Mouse (Mus musculus) heart, adult 2 months (tissue): Measurements from ENCODE around the gene Nlrx1. TPM values are rescaled to one million over a fixed set of nuclear protein-coding genes. Genes with fewer than 3 reads are reported as not detected.
A peak's percentile ranks its signal among the peaks of the same experiment; 100 is the strongest.

Experiments used
- DNase-seq, 2 experiments: peaks; one replicate each; pipeline ENCODE4 v3.0.0; 2021
- H3K27ac ChIP-seq: fragments of 200-600 bp; 2 replicates; pipeline ENCODE4 v1.8.1; 2022
- H3K27me3 ChIP-seq: fragments of 200-500 bp; 2 replicates; pipeline ENCODE4 v1.6.1; 2012; ENCODE audit warnings: mild to moderate bottlenecking, low read length, inconsistent platforms, mixed read lengths; ENCODE audit not compliant: control insufficient read depth, insufficient read depth
- H3K36me3 ChIP-seq: fragments of 200-500 bp; 2 replicates; pipeline ENCODE4 v1.6.1; 2012; ENCODE audit warnings: low read length, inconsistent platforms; ENCODE audit not compliant: control insufficient read depth, insufficient read depth
- H3K4me1 ChIP-seq: fragments of 200-500 bp; 2 replicates; pipeline ENCODE4 v1.6.1; 2011; ENCODE audit warnings: low read length; ENCODE audit not compliant: control insufficient read depth, insufficient read depth
- H3K4me3 ChIP-seq: fragments of 200-600 bp; 2 replicates; pipeline ENCODE4 v1.8.1; 2022
- H3K79me2 ChIP-seq: fragments of 200-500 bp; replicated peaks from 2 replicates; pipeline ENCODE4 v1.6.1; 2012; ENCODE audit warnings: mild to moderate bottlenecking, inconsistent platforms, low read length, moderate library complexity, mixed read lengths; ENCODE audit not compliant: control insufficient read depth, insufficient read depth
- H3K9ac ChIP-seq: fragments of 200-500 bp; 2 replicates; pipeline ENCODE4 v1.6.1; 2012; ENCODE audit warnings: low read depth, mild to moderate bottlenecking, control low read depth, inconsistent platforms, low read length, mixed read lengths
- CTCF ChIP-seq: fragments of 200-600 bp; IDR thresholded peaks from 2 replicates; pipeline ENCODE4 v1.8.1; 2022; ENCODE audit warnings: antibody characterized with exemption, mild to moderate bottlenecking, moderate library complexity
- EP300 ChIP-seq: fragments of 200-500 bp; IDR thresholded peaks from 2 replicates; pipeline ENCODE4 v1.6.1; 2011; ENCODE audit warnings: low read depth, low read length, control low read depth; ENCODE audit not compliant: insufficient read depth
- POLR2A ChIP-seq: fragments of 200-500 bp; IDR thresholded peaks from 2 replicates; pipeline ENCODE4 v1.6.1; 2011; ENCODE audit warnings: mild to moderate bottlenecking, low read depth, low read length, control low read depth; ENCODE audit not compliant: insufficient read depth
- WGBS: fragments of 180-500 bp; shearing (Covaris S2); methylation state at CpG from one replicate; pipeline ENCODE4 v1.1.7; 2018; 5-methylcytosine and 5-hydroxymethylcytosine counted together
- intact Hi-C: fragments of 180-260 bp; cut with DNase I; formaldehyde crosslinking; loops from one replicate; pipeline ENCODE4 v1.15.1; 2025
- polyA plus RNA-seq: library from polyadenylated mRNA; depleted of rRNA; stranded (reverse); fragments of >200 nt; gene quantifications from 2 replicates; pipeline ENCODE4 v1.2.3, GENCODE M21; 2012
- total RNA-seq, 2 experiments: library from RNA; stranded (reverse); gene quantifications; 2 replicates each; pipeline ENCODE4 v1.2.3; 2021

Nlrx1 gene
- total and polyA plus RNA-seq, 3 experiments: 16.1 to 21.7 (median 20.3) TPM

GRCm38 (mm10) chr9:44239447-44239846, 29.0 kb downstream of the Nlrx1 start:
- no peak overlapping the region for H3K4me3 ChIP-seq
- DNase-seq: peak; percentile 37 to 57
- H3K79me2 ChIP-seq: no peaks in the 10 kb centered on the region
- H3K9ac ChIP-seq: no peak overlapping the region
- intact Hi-C loops: loop anchor here (2.0 to 10.0 kb wide), 2 partner anchors 151 to 255 kb away; no protein-coding TSS in a partner anchor
- no peak for TF ChIP-seq POLR2A
- TF ChIP-seq EP300: 0 out of 2 replicates have a peak, but pooled peaks have one; percentile 25
- TF ChIP-seq CTCF: peak; percentile 93
- no peak overlapping the region for H3K27ac ChIP-seq
- peaks cover under 1% of the 10 kb centered on the region for H3K4me1 ChIP-seq
- H3K36me3 ChIP-seq: no peaks in the 10 kb centered on the region
- 9% methylated on average over 5 of the region's 5 CpGs for WGBS
- H3K27me3 ChIP-seq: no peaks in the 10 kb centered on the region

DNA sequence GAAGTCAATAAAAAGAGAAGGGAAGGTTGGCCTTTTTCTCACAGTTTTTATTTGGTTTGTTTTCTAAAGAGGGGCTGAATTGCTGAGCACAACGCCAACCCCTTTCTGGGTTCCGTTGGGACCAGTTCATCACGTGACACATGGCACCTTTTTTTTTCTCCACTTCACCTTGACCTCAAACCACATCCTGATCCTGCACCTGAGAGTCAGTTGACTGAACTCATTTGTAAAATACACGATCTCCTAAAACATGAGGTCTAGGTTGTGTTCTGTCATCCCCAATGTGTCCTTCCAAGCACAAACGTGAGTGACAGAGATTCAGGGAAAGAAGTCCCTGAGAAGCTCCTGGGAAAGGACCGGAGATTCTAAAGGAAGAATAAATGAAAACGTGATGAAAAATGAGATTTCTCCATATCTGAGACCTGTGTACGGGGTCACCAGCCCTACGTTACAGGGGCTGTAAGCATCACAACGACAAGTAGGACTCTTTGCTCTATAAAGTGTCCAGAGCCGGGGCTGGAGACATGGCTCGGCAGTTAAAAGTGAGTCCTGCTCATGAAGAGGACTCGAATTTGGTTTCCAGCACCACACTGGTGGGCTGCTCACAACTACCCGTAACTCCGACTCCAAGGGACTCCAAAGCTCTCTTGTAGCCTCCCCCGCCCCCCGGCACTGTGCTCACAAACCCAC, 29.8 kb downstream of the Nlrx1 start:
- H3K27me3 ChIP-seq: no peaks in the 10 kb centered on the region
- WGBS: 77% methylated on average over 17 of the region's 17 CpGs
- H3K9ac ChIP-seq: no peak overlapping the region

GRCm38 (mm10) chr9:44237128-44237527, 31.3 kb downstream of the Nlrx1 start:
- TF ChIP-seq POLR2A: no peak
- no peak for TF ChIP-seq EP300
- no peak for TF ChIP-seq CTCF
- Histone ChIP-seq H3K36me3 (no peaks in the 10 kb centered on the region; the same call in 1 of the 2 replicates), H3K27ac (no peak overlapping the region), H3K9ac (no peak overlapping the region), H3K4me1 (peaks cover 2% of the 10 kb centered on the region), H3K79me2 (peaks cover 4% of the 10 kb centered on the region; the same call in 1 of the 2 replicates), H3K27me3 (no peaks in the 10 kb centered on the region), H3K4me3 (no peak overlapping the region)
- 55% methylated on average over 4 of the region's 4 CpGs for WGBS
- intact Hi-C loops: loop anchor here (10.0 kb wide), 1 partner anchor 252 kb away; no protein-coding TSS in a partner anchor
- DNase-seq: no peak

More for the DNA sequence above, 29.8 kb downstream of the Nlrx1 start:
- H3K79me2 ChIP-seq: no peaks in the 10 kb centered on the region
- intact Hi-C loops: loop anchor here (2.0 to 10.0 kb wide), 2 partner anchors 152 to 254 kb away; no protein-coding TSS in a partner anchor
- H3K4me1 ChIP-seq: peaks cover 2% of the 10 kb centered on the region
- H3K4me3 ChIP-seq: no peak overlapping the region
- no peak for TF ChIP-seq CTCF
- TF ChIP-seq EP300: no peak
- no peak for TF ChIP-seq POLR2A
- H3K27ac ChIP-seq: no peak overlapping the region
- H3K36me3 ChIP-seq: no peaks in the 10 kb centered on the region
- DNase-seq: no peak

DNA sequence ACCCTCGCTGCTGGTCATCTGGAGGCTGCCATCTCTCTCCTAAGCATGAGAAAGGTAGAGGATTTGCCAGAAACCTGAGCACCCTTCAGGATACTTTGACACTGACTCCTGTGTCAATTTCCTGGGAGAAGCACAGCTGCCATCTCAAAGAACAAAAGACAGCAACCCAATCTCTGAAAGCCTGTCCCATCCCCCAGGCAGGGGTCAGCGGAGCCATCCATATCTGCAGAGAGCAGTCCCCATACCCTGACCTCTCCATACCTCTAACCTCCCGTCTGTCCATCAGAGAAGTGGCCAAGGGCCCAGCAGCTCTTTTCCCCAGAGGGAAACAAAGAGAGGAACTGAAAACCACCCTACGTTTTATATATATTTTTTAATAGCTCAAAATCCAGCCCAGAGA, 31.8 kb downstream of the Nlrx1 start:
- Histone ChIP-seq H3K4me3 (no peak overlapping the region), H3K27me3 (no peaks in the 10 kb centered on the region), H3K27ac (no peak overlapping the region), H3K9ac (no peak overlapping the region), H3K4me1 (peaks cover 4% of the 10 kb centered on the region), H3K79me2 (peaks cover 4% of the 10 kb centered on the region; the same call in 1 of the 2 replicates), H3K36me3 (no peaks in the 10 kb centered on the region; the same call in 1 of the 2 replicates)
- intact Hi-C loops: loop anchor here (10.0 kb wide), 1 partner anchor 252 kb away; no protein-coding TSS in a partner anchor
- TF ChIP-seq CTCF (no peak), EP300 (no peak), POLR2A (no peak)
- WGBS: 76% methylated on average over 4 of the region's 4 CpGs
- DNase-seq: no peak

DNA sequence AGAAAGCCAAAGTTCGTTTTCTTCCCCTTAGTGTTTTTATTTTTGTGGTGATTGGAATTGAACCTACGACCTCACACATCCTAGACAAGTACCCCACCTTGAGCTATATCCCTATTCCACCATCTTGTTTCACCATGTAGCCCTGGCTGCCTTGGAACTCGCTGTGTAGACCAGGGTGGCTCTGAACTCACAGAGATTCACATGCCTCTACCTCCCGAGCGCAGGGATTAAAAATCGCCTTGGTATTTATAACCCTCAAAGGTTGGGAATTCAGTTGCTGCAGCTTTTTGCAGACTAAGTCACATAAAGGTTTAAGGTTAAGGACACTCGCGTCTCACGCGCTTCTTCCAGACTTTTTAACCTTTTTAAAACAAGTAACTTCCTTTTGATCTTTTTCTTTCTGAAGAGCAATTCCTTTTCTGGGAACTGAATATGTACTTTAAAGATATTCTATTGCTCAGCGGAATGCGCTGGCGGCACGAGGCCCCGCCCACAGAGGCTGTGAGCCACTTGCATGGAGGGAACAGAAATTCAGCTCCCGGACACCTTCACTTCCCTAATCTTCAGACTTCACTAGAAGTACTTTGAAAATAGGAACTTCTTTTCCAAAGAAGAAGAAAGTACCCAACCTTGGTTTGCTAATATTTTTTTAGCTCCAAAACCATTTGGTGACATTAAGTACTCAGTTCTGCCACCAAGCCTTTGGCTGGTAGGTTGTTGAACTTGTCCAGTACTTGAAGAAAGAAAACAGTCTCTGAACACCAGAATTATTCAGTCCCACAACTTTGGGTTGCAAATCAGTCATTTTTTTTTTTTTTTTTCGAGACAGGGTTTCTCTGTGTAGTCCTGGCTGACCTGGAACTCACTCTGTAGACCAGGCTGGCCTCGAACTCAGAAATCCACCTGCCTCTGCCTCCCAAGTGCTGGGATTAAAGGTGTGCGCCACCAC, 33.6 kb downstream of the Nlrx1 start:
- H3K4me3 ChIP-seq: peak overlapping the region; percentile 42
- WGBS: 19% methylated on average over 19 of the region's 19 CpGs
- peak; percentile 68 to 81 for DNase-seq
- H3K4me1 ChIP-seq: peaks cover 8% of the 10 kb centered on the region
- H3K79me2 ChIP-seq: peaks cover 4% of the 10 kb centered on the region; the same call in 1 of the 2 replicates
- intact Hi-C loops: loop anchor here (1.0 to 10.0 kb wide), 3 partner anchors 52 to 250 kb away; no protein-coding TSS in a partner anchor
- peak overlapping the region; percentile 79 for H3K27ac ChIP-seq
- TF ChIP-seq CTCF: no peak
- TF ChIP-seq POLR2A: no peak
- TF ChIP-seq EP300: no peak
- H3K9ac ChIP-seq: peak overlapping the region; percentile 45
- no peaks in the 10 kb centered on the region; the same call in 1 of the 2 replicates for H3K36me3 ChIP-seq
- H3K27me3 ChIP-seq: no peaks in the 10 kb centered on the region
